Mouse (Mus musculus) testis, adult 2 months (tissue): ENCODE measurements around the gene 4931422A03Rik. TPM values are rescaled to one million over a fixed set of nuclear protein-coding genes. Genes with fewer than 3 reads are reported as not detected.

Source experiments
- H3K27ac ChIP-seq: fragments of 200-500 bp; 2 replicates; pipeline ENCODE4 v1.5.1; 2012; ENCODE audit warnings: low read depth, low read length; ENCODE audit not compliant: control insufficient read depth, insufficient read depth
- H3K27me3 ChIP-seq: fragments of 200-500 bp; 2 replicates; pipeline ENCODE4 v1.6.1; 2012; ENCODE audit warnings: mild to moderate bottlenecking, low read length, moderate library complexity; ENCODE audit not compliant: control insufficient read depth, insufficient read depth
- H3K36me3 ChIP-seq: fragments of 200-500 bp; 2 replicates; pipeline ENCODE4 v1.6.1; 2012; ENCODE audit warnings: mild to moderate bottlenecking, low read length; ENCODE audit not compliant: control insufficient read depth, insufficient read depth
- H3K4me1 ChIP-seq: fragments of 200-500 bp; 2 replicates; pipeline ENCODE4 v1.6.1; 2012; ENCODE audit warnings: low read length; ENCODE audit not compliant: control insufficient read depth, insufficient read depth
- H3K4me3 ChIP-seq: fragments of 200-500 bp; 2 replicates; pipeline ENCODE4 v1.5.1; 2012; ENCODE audit warnings: low read depth, mild to moderate bottlenecking, low read length, moderate library complexity, mixed read lengths; ENCODE audit not compliant: control insufficient read depth
- CTCF ChIP-seq: fragments of 200-500 bp; IDR thresholded peaks from 2 replicates; pipeline ENCODE4 v1.5.1; 2012; ENCODE audit warnings: low read depth, mild to moderate bottlenecking, inconsistent platforms, low read length, moderate library complexity; ENCODE audit not compliant: control insufficient read depth, insufficient read depth, insufficient replicate concordance
- POLR2A ChIP-seq: fragments of 200-500 bp; IDR thresholded peaks from 2 replicates; pipeline ENCODE4 v1.6.1; 2012; ENCODE audit warnings: low read depth, mild to moderate bottlenecking, inconsistent platforms, low read length, moderate library complexity; ENCODE audit not compliant: control insufficient read depth
- polyA plus RNA-seq: library from polyadenylated mRNA; depleted of rRNA; stranded (reverse); fragments of >200 nt; gene quantifications from 2 replicates; pipeline ENCODE4 v1.2.3, GENCODE M21; 2012

4931422A03Rik gene
- polyA plus RNA-seq, 1 experiment, result 50.4 TPM

- no peaks in the 10 kb centered on the region for H3K27me3 ChIP-seq
- TF ChIP-seq CTCF, result no peak
- TF ChIP-seq POLR2A, result no peak
- no peak overlapping the region for H3K4me3 ChIP-seq
- H3K27ac ChIP-seq, result no peak overlapping the region
- no peaks in the 10 kb centered on the region for H3K36me3 ChIP-seq
- H3K4me1 ChIP-seq, result peaks cover 1% of the 10 kb centered on the region; the same call in 1 of the 2 replicates
Observed at GRCm38 (mm10) chr2:103975904-103976303, 52.3 kb downstream of the 4931422A03Rik start.

- Histone ChIP-seq H3K27ac (no peak overlapping the region), H3K27me3 (no peaks in the 10 kb centered on the region; the same call in 1 of the 2 replicates), H3K4me1 (peaks cover 12% of the 10 kb centered on the region; the same call in 1 of the 2 replicates), H3K4me3 (no peak overlapping the region), H3K36me3 (no peaks in the 10 kb centered on the region)
- TF ChIP-seq POLR2A, result no peak
- no peak for TF ChIP-seq CTCF
Observed at GRCm38 (mm10) chr2:103971838-103972237, 56.3 kb downstream of the 4931422A03Rik start.

- peak overlapping the region; percentile 74 for H3K4me3 ChIP-seq
- H3K27ac ChIP-seq, result no peak overlapping the region
- no peaks in the 10 kb centered on the region; the same call in 1 of the 2 replicates for H3K27me3 ChIP-seq
- H3K36me3 ChIP-seq, result no peaks in the 10 kb centered on the region
- peaks cover 12% of the 10 kb centered on the region; the same call in 1 of the 2 replicates for H3K4me1 ChIP-seq
- TF ChIP-seq POLR2A (no peak), CTCF (no peak)
Observed at GRCm38 (mm10) chr2:103970791-103971649, 57.1 kb downstream of the 4931422A03Rik start.

- Histone ChIP-seq H3K4me1 (peaks cover 12% of the 10 kb centered on the region; the same call in 1 of the 2 replicates), H3K4me3 (peak overlapping the region; percentile 74), H3K27ac (no peak overlapping the region), H3K36me3 (no peaks in the 10 kb centered on the region), H3K27me3 (no peaks in the 10 kb centered on the region; the same call in 1 of the 2 replicates)
- TF ChIP-seq POLR2A, result no peak
- TF ChIP-seq CTCF, result no peak
Observed at GRCm38 (mm10) chr2:103970041-103970790, 57.9 kb downstream of the 4931422A03Rik start.

- no peaks in the 10 kb centered on the region; the same call in 1 of the 2 replicates for H3K27me3 ChIP-seq
- H3K27ac ChIP-seq, result no peak overlapping the region
Observed at GRCm38 (mm10) chr2:103969437-103970040, 58.6 kb downstream of the 4931422A03Rik start.

GRCm38 (mm10) chr2:103968919-103969436 is 59.2 kb downstream of the 4931422A03Rik start:
- peak overlapping the region; percentile 35 for H3K4me3 ChIP-seq
- no peaks in the 10 kb centered on the region for H3K36me3 ChIP-seq
- H3K27ac ChIP-seq, result no peak overlapping the region
- no peaks in the 10 kb centered on the region; the same call in 1 of the 2 replicates for H3K27me3 ChIP-seq
- peaks cover 12% of the 10 kb centered on the region; the same call in 1 of the 2 replicates for H3K4me1 ChIP-seq
- TF ChIP-seq POLR2A (no peak), CTCF (no peak)

More at GRCm38 (mm10) chr2:103969437-103970040, 58.6 kb downstream of the 4931422A03Rik start:
- peak overlapping the region; percentile 74 for H3K4me3 ChIP-seq
- no peaks in the 10 kb centered on the region for H3K36me3 ChIP-seq
- TF ChIP-seq CTCF (no peak), POLR2A (no peak)
- H3K4me1 ChIP-seq, result peaks cover 12% of the 10 kb centered on the region; the same call in 1 of the 2 replicates

- TF ChIP-seq CTCF (no peak), POLR2A (no peak)
- no peaks in the 10 kb centered on the region for H3K36me3 ChIP-seq
- H3K27me3 ChIP-seq, result no peaks in the 10 kb centered on the region; the same call in 1 of the 2 replicates
Observed at GRCm38 (mm10) chr2:103968186-103968585, 60.0 kb downstream of the 4931422A03Rik start.

More at GRCm38 (mm10) chr2:103968186-103968585, 60.0 kb downstream of the 4931422A03Rik start:
- Histone ChIP-seq H3K4me3 (no peak overlapping the region), H3K4me1 (peaks cover 12% of the 10 kb centered on the region; the same call in 1 of the 2 replicates), H3K27ac (no peak overlapping the region)
